Mouse (Mus musculus) myocyte (in vitro differentiated cells): Measurements from ENCODE around the gene Arvcf.

Source experiments
- CEBPB ChIP-seq: IDR thresholded peaks from 2 replicates; pipeline ENCODE4 v1.6.1; 2011; ENCODE audit warnings: mild to moderate bottlenecking, moderate library complexity; ENCODE audit not compliant: poor library complexity, insufficient read depth, severe bottlenecking
- E2F4 ChIP-seq: IDR thresholded peaks from one replicate; pipeline ENCODE4 v1.6.1; 2011; ENCODE audit warnings: mild to moderate bottlenecking, control low read depth, moderate library complexity; ENCODE audit not compliant: insufficient read depth
- MAX ChIP-seq: IDR thresholded peaks from one replicate; pipeline ENCODE4 v1.6.1; 2011; ENCODE audit warnings: low read depth, mild to moderate bottlenecking, control low read depth
- MYOD1 ChIP-seq, 3 experiments: IDR thresholded peaks; one replicate each; pipeline ENCODE4 v1.6.1; 2011; ENCODE audit warnings: control low read depth in 2 of 3, low read depth in 2 of 3, mild to moderate bottlenecking in 2 of 3, moderate library complexity in 1 of 3; ENCODE audit not compliant: insufficient read length in 2 of 3, control insufficient read depth in 1 of 3
- MYOG ChIP-seq, 3 experiments: IDR thresholded peaks; one replicate each; pipeline ENCODE4 v1.6.1; 2011; ENCODE audit warnings: control low read depth in 2 of 3, low read depth in 2 of 3, mild to moderate bottlenecking in 2 of 3; ENCODE audit not compliant: insufficient read length in 2 of 3, control insufficient read depth in 1 of 3, insufficient read depth in 1 of 3
- POLR2A ChIP-seq: IDR thresholded peaks from one replicate; pipeline ENCODE4 v1.6.1; 2011; ENCODE audit warnings: low read depth, mild to moderate bottlenecking, control low read depth, moderate library complexity; ENCODE audit not compliant: insufficient read length
- POLR2AphosphoS2 ChIP-seq: IDR thresholded peaks from one replicate; pipeline ENCODE4 v1.6.1; 2011; ENCODE audit warnings: low read depth, control low read depth; ENCODE audit not compliant: insufficient read length
- REST ChIP-seq: IDR thresholded peaks from one replicate; pipeline ENCODE4 v1.6.1; 2011; ENCODE audit warnings: mild to moderate bottlenecking, control low read depth, moderate library complexity; ENCODE audit not compliant: insufficient read depth, insufficient read length
- SRF ChIP-seq: IDR thresholded peaks from one replicate; pipeline ENCODE4 v1.6.1; 2011; ENCODE audit warnings: low read depth; ENCODE audit not compliant: control insufficient read depth, insufficient read length
- TCF12 ChIP-seq: IDR thresholded peaks from one replicate; pipeline ENCODE4 v1.6.1; 2011; ENCODE audit warnings: mild to moderate bottlenecking, control low read depth; ENCODE audit not compliant: poor library complexity, insufficient read depth, severe bottlenecking
- TCF3 ChIP-seq: IDR thresholded peaks from one replicate; pipeline ENCODE4 v1.6.1; 2011; ENCODE audit warnings: low read depth, control low read depth; ENCODE audit not compliant: insufficient read length
- USF1 ChIP-seq: IDR thresholded peaks from one replicate; pipeline ENCODE4 v1.6.1; 2011; ENCODE audit warnings: low read depth, mild to moderate bottlenecking, control low read depth, moderate library complexity

DNA sequence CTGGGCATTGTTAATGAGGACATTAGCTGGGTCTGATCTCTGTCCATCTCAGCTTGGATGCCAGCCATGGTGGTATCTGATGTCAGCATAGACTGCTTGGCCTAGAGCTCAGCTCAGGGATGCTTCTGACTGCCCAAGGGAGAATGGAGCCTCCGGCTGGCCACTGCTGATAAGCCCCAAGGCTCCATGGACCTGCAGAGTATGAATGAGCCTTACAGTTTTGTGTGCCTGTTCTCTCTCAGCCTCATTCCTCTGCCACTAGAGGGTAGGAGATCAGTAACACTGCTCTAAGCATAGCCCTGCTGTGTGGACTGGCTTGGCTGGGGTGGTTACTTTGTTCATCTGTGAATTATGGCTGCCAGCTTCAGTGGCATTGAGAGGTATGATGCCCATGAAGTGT is 5.1 kb downstream of the Arvcf start:
- TF ChIP-seq MAX (no peak), POLR2A (no peak), POLR2AphosphoS2 (no peak), USF1 (no peak), TCF3 (no peak), TCF12 (no peak), MYOG (IDR thresholded peaks at IDR 0.05; ENCODE audit: control insufficient read depth in 1 of 3, insufficient read depth in 1 of 3, insufficient read length in 2 of 3, low read depth in 2 of 3) (no peak), CEBPB (no peak), E2F4 (no peak), MYOD1 (IDR thresholded peaks at IDR 0.05; ENCODE audit: control insufficient read depth in 1 of 3, insufficient read length in 2 of 3, low read depth in 2 of 3) (no peak), REST (no peak), SRF (no peak)
